Mouse (Mus musculus): ENCODE measurements around the gene Cfap74.

DNA sequence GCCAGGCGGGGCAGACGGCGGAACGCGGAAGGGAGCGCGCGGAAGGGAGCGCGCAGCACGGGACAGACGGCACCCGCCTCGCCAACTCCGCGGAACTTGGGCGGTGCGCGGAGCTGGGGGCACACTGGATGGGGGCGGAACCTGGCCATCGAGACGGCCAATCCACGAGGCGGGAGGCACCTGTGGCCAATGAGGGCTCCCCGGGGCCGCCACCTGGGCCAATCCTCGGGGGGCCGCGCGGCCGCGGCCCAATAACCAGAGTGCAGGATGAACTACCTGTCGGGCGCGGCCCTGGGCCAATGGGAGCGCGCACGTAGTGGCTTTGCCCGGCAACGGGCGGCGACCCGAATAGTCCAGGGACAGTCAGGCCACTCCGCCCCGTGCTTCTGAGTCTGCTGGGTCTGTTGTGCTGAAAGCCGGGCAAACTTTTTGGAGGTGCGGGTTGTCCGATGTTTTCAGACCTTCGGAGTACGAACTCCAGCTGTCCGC is 47.6 kb upstream of the Cfap74 start, which contains the start of gene Prkcz:
- TF ChIP-seq CTCF (conservative IDR thresholded peaks at IDR 0.05; ENCODE audit: low read length) (no peak), NANOG (IDR thresholded peaks at IDR 0.05; ENCODE audit: borderline replicate concordance, low read length) (no peak)

Measured in E14TG2a.4 (cell line).